Comparison of ENCODE assay signal across 8 mouse cellular contexts in genomic region chr17:23585721-23586491, GRCm38 (mm10). TPM values are rescaled to one million over a fixed set of nuclear protein-coding genes. Genes with fewer than 3 reads are reported as not detected.
A peak's percentile ranks its signal among the peaks of the same experiment; 100 is the strongest.
DNase-seq lines count a peak whose midpoint lies in the region; ATAC-seq and TF ChIP-seq lines count a peak whose summit lies in the region.

No protein-coding gene starts in this region.

- peak; percentile 81 for ATAC-seq in heart, embryonic 12.5 days (ENCODE audit: insufficient number of reproducible peaks, low FRiP score)
- ATAC-seq in kidney, postnatal 0 days (replicated peaks; ENCODE audit: low FRiP score, low read depth) = peak; percentile 92
- ATAC-seq in liver, embryonic 11.5 days (replicated peaks; ENCODE audit: low FRiP score) = peak; percentile 67; the same call in 1 of the 2 replicates

- H3K9ac ChIP-seq in heart, embryonic 12.5 days = peak overlapping the region; percentile 84
- H3K9ac ChIP-seq in kidney, postnatal 0 days (ENCODE audit: low read depth, low read length) = peak overlapping the region; percentile 70
- peak overlapping the region; percentile 63 for H3K9ac ChIP-seq in liver, embryonic 11.5 days (ENCODE audit: low read depth, low read length)

- H3K27me3 ChIP-seq in embryonic facial prominence, embryonic 10.5 days (replicated peaks; ENCODE audit: low read depth, poor library complexity, severe bottlenecking) = no peaks in the 10 kb centered on the region
- no peaks in the 10 kb centered on the region for H3K27me3 ChIP-seq in heart, embryonic 12.5 days (replicated peaks)
- no peaks in the 10 kb centered on the region for H3K27me3 ChIP-seq in kidney, postnatal 0 days (ENCODE audit: insufficient read depth, low read length)
- 0 out of 2 replicates have a peak, but pooled peaks cover 3% of the 10 kb centered on the region for H3K27me3 ChIP-seq in liver, embryonic 11.5 days (replicated peaks; ENCODE audit: control insufficient read depth, insufficient read depth, low read length)

- peaks cover 25% of the 10 kb centered on the region for H3K36me3 ChIP-seq in embryonic facial prominence, embryonic 10.5 days (replicated peaks)
- peaks cover 13% of the 10 kb centered on the region for H3K36me3 ChIP-seq in heart, embryonic 12.5 days
- 0 out of 2 replicates have a peak, but pooled peaks cover 5% of the 10 kb centered on the region for H3K36me3 ChIP-seq in kidney, postnatal 0 days (ENCODE audit: insufficient read depth, low read length)
- H3K36me3 ChIP-seq in liver, embryonic 11.5 days (ENCODE audit: control insufficient read depth, insufficient read depth, low read length) = no peaks in the 10 kb centered on the region

- TF ChIP-seq CTCF in kidney, postnatal 0 days (IDR thresholded peaks at IDR 0.05; ENCODE audit: low read depth) = no peak

- peak overlapping the region; percentile 96 for H3K4me2 ChIP-seq in heart, embryonic 12.5 days
- H3K4me2 ChIP-seq in kidney, postnatal 0 days (ENCODE audit: low read length) = peak overlapping the region; percentile 86
- peak overlapping the region; percentile 76 for H3K4me2 ChIP-seq in liver, embryonic 11.5 days

- H3K27ac ChIP-seq in embryonic facial prominence, embryonic 10.5 days (replicated peaks) = peak overlapping the region; percentile 85
- 0 out of 2 replicates have a peak overlapping the region, but pooled peaks have one; percentile 16 for H3K27ac ChIP-seq in heart, embryonic 12.5 days (ENCODE audit: poor library complexity, severe bottlenecking)
- peak overlapping the region; percentile 42 for H3K27ac ChIP-seq in kidney, postnatal 0 days
- no peak overlapping the region for H3K27ac ChIP-seq in liver, embryonic 11.5 days (ENCODE audit: low read depth, low read length)

- no peaks in the 10 kb centered on the region for H3K9me3 ChIP-seq in embryonic facial prominence, embryonic 10.5 days
- H3K9me3 ChIP-seq in heart, embryonic 12.5 days (replicated peaks) = no peaks in the 10 kb centered on the region
- H3K9me3 ChIP-seq in kidney, postnatal 0 days (replicated peaks; ENCODE audit: low read length) = no peaks in the 10 kb centered on the region
- no peaks in the 10 kb centered on the region for H3K9me3 ChIP-seq in liver, embryonic 11.5 days (ENCODE audit: control insufficient read depth, low read length)

- H3K4me3 ChIP-seq in embryonic facial prominence, embryonic 10.5 days = peak overlapping the region; percentile 73
- peak overlapping the region; percentile 76 for H3K4me3 ChIP-seq in heart, embryonic 12.5 days
- peak overlapping the region; percentile 79 for H3K4me3 ChIP-seq in kidney, postnatal 0 days (replicated peaks; ENCODE audit: low read depth, low read length)
- H3K4me3 ChIP-seq in liver, embryonic 11.5 days (ENCODE audit: low read depth, low read length) = peak overlapping the region; percentile 63

- under 1% methylated on average over 22 of the region's 22 CpGs for WGBS in embryonic facial prominence, embryonic 10.5 days
- 1% methylated on average over 22 of the region's 22 CpGs for WGBS in heart, embryonic 12.5 days
- 1% methylated on average over 22 of the region's 22 CpGs for WGBS in kidney, postnatal 0 days
- under 1% methylated on average over 22 of the region's 22 CpGs for WGBS in liver, embryonic 11.5 days

- peak; percentile 20 for DNase-seq in ovary, adult 18-20 months (ENCODE audit: low spot score)
- DNase-seq in ovary, postnatal 10 days (ENCODE audit: low spot score) = no peak
- peak; percentile 78 for DNase-seq in embryonic facial prominence, embryonic 10.5 days (ENCODE audit: low spot score)
- peak; percentile 92 for DNase-seq in kidney, postnatal 0 days (ENCODE audit: low spot score)
- peak; percentile 59 for DNase-seq in liver, embryonic 11.5 days (ENCODE audit: low spot score)
- DNase-seq in neural tube, embryonic 10.5 days (ENCODE audit: extremely low spot score, low spot score) = peak; percentile 76
- no peak for DNase-seq in B cell, adult 2 months

- H3K4me1 ChIP-seq in embryonic facial prominence, embryonic 10.5 days = peaks cover 25% of the 10 kb centered on the region
- H3K4me1 ChIP-seq in heart, embryonic 12.5 days (replicated peaks) = peaks cover 20% of the 10 kb centered on the region
- H3K4me1 ChIP-seq in kidney, postnatal 0 days (replicated peaks; ENCODE audit: insufficient read depth, low read length) = peaks cover 12% of the 10 kb centered on the region; the same call in 1 of the 2 replicates
- H3K4me1 ChIP-seq in liver, embryonic 11.5 days (replicated peaks; ENCODE audit: control insufficient read depth, insufficient read depth, low read length) = 0 out of 2 replicates have a peak, but pooled peaks cover 3% of the 10 kb centered on the region

RNA-seq across cellular contexts. Expression of gene Zfp13, which starts 13.4 kb away (rescaled TPM):
- polyA plus RNA-seq in embryonic facial prominence, embryonic 10.5 days (2016; fragmentation: Nextera tagmentation; extraction: Ambion mirVana) = 22.4 and 24.4 TPM in 2 replicates
- 9.1 and 10.7 TPM in 2 replicates for polyA plus RNA-seq in heart, embryonic 12.5 days (2016; fragmentation: Nextera tagmentation; extraction: Ambion mirVana)
- 12.6 and 14.3 TPM in 2 replicates for polyA plus RNA-seq in kidney, postnatal 0 days (2015; fragmentation: Nextera tagmentation; extraction: Ambion mirVana)
- 5.6 and 6.3 TPM in 2 replicates for polyA plus RNA-seq in liver, embryonic 11.5 days (2014; fragmentation: Nextera tagmentation; extraction: Ambion mirVana)

RNA-seq across cellular contexts. Expression of gene Zscan10, which starts 14.8 kb away (rescaled TPM):
- 0.71 and 1.0 TPM in 2 replicates for polyA plus RNA-seq in embryonic facial prominence, embryonic 10.5 days (2016; fragmentation: Nextera tagmentation; extraction: Ambion mirVana)
- not detected in 2 replicates for polyA plus RNA-seq in heart, embryonic 12.5 days (2016; fragmentation: Nextera tagmentation; extraction: Ambion mirVana)
- not detected in 2 replicates for polyA plus RNA-seq in kidney, postnatal 0 days (2015; fragmentation: Nextera tagmentation; extraction: Ambion mirVana)
- polyA plus RNA-seq in liver, embryonic 11.5 days (2014; fragmentation: Nextera tagmentation; extraction: Ambion mirVana) = 0.12 and 0.25 TPM in 2 replicates

RNA-seq across cellular contexts. Expression of gene Zfp213, which starts 21.9 kb away (rescaled TPM):
- polyA plus RNA-seq in embryonic facial prominence, embryonic 10.5 days (2016; fragmentation: Nextera tagmentation; extraction: Ambion mirVana) = 27.2 and 31.0 TPM in 2 replicates
- polyA plus RNA-seq in heart, embryonic 12.5 days (2016; fragmentation: Nextera tagmentation; extraction: Ambion mirVana) = 14.1 and 16.9 TPM in 2 replicates
- 16.8 and 19.1 TPM in 2 replicates for polyA plus RNA-seq in kidney, postnatal 0 days (2015; fragmentation: Nextera tagmentation; extraction: Ambion mirVana)
- 14.3 and 14.8 TPM in 2 replicates for polyA plus RNA-seq in liver, embryonic 11.5 days (2014; fragmentation: Nextera tagmentation; extraction: Ambion mirVana)

RNA-seq across cellular contexts. Expression of gene Mmp25, which starts 59.2 kb away (rescaled TPM):
- polyA plus RNA-seq in embryonic facial prominence, embryonic 10.5 days (2016; fragmentation: Nextera tagmentation; extraction: Ambion mirVana) = 0.68 and 0.69 TPM in 2 replicates
- polyA plus RNA-seq in heart, embryonic 12.5 days (2016; fragmentation: Nextera tagmentation; extraction: Ambion mirVana) = 0.42 and 0.75 TPM in 2 replicates
- polyA plus RNA-seq in kidney, postnatal 0 days (2015; fragmentation: Nextera tagmentation; extraction: Ambion mirVana) = 0.66 and 0.92 TPM in 2 replicates
- polyA plus RNA-seq in liver, embryonic 11.5 days (2014; fragmentation: Nextera tagmentation; extraction: Ambion mirVana) = 0.27 TPM in 1 of 2 replicates, not detected in the other

Comparison
In these comparisons a context has a peak if more than half of its experiments do, and no peak if none do; other contexts are left out.
1. DNase-seq: peak in ovary, adult 18-20 months (single experiment), embryonic facial prominence, embryonic 10.5 days (single experiment), kidney, postnatal 0 days (single experiment), liver, embryonic 11.5 days (single experiment) and neural tube, embryonic 10.5 days (single experiment); none in ovary, postnatal 10 days (single experiment) and B cell, adult 2 months (0 of 2).
2. Peak in every context shown above with its lines, with median percentiles within 50 percentile points of each other: H3K4me3 ChIP-seq, ATAC-seq, H3K4me2 ChIP-seq and H3K9ac ChIP-seq.